22 mouse cellular contexts compared by ENCODE assay signal in genomic region chr11:3548564-3549295, GRCm38 (mm10). TPM values are rescaled to one million over a fixed set of nuclear protein-coding genes. Genes with fewer than 3 reads are reported as not detected.
"Had no signal": no experiment of that assay in that cellular context is flagged by ENCODE, and none has a peak within 500 bp of the region (broad histone marks: within the 10 kb centered on the region; RNA-seq: fewer than 3 reads in every experiment).

No protein-coding gene starts in this region.

- H3K27me3 ChIP-seq: heart, embryonic 13.5 days; heart, embryonic 15.5 days; hindbrain, embryonic 13.5 days; hindbrain, embryonic 15.5 days; kidney, embryonic 15.5 days; limb, embryonic 13.5 days; limb, embryonic 15.5 days; liver, embryonic 12.5 days had no signal

- DNase-seq: gastrocnemius, postnatal 14 days; gastrocnemius, postnatal 36 days; heart, postnatal 36 days; kidney, adult 11 months; kidney, adult 9 months; layer of hippocampus, adult 9-11 months; layer of hippocampus, postnatal 36 days; left cerebral cortex, postnatal 4 days had no signal

- H3K36me3 ChIP-seq: heart, embryonic 13.5 days; heart, embryonic 15.5 days; hindbrain, embryonic 13.5 days; hindbrain, embryonic 15.5 days; kidney, embryonic 15.5 days; limb, embryonic 13.5 days; limb, embryonic 15.5 days; liver, embryonic 12.5 days had no signal

- H3K4me2 ChIP-seq: heart, embryonic 11.5 days; heart, embryonic 13.5 days; heart, embryonic 15.5 days; hindbrain, embryonic 13.5 days; hindbrain, embryonic 15.5 days; kidney, embryonic 15.5 days; limb, embryonic 13.5 days; limb, embryonic 15.5 days; liver, embryonic 12.5 days had no signal

- ATAC-seq: hindbrain, postnatal 0 days; intestine, embryonic 16.5 days; liver, embryonic 12.5 days had no signal

- H3K4me3 ChIP-seq: heart, adult 2 months; heart, embryonic 13.5 days; heart, embryonic 15.5 days; hindbrain, embryonic 13.5 days; hindbrain, embryonic 15.5 days; kidney, embryonic 15.5 days; limb, embryonic 13.5 days; limb, embryonic 15.5 days; liver, embryonic 12.5 days had no signal

RNA-seq across cellular contexts. Expression of gene Inpp5j, which starts 44.1 kb away (rescaled TPM):
- total RNA-seq: hematopoietic stem cell, adult 5-6 weeks; liver, adult 2 months had no signal
